Comparison of ENCODE assay signal across 7 mouse cellular contexts in genomic region chr4:136835621-136836386, GRCm38 (mm10). TPM values are rescaled to one million over a fixed set of nuclear protein-coding genes. Genes with fewer than 3 reads are reported as not detected.
DNase-seq lines count a peak whose midpoint lies in the region; ATAC-seq and TF ChIP-seq lines count a peak whose summit lies in the region.

Ephb2 (minus strand) TSS chr4:136835988.

- H3K27ac ChIP-seq in embryonic facial prominence, embryonic 13.5 days, result peak within 1 kb of the TSS; percentile 95
- peak within 1 kb of the TSS; percentile 85 for H3K27ac ChIP-seq in kidney, adult 2 months (ENCODE audit: insufficient read depth, low read depth, low read length)
- peak within 1 kb of the TSS; percentile 97 for H3K27ac ChIP-seq in limb, embryonic 10.5 days
- H3K27ac ChIP-seq in midbrain, embryonic 13.5 days, result peak within 1 kb of the TSS; percentile 99
- peak within 1 kb of the TSS; percentile 48; the same call in 1 of the 2 replicates for H3K27ac ChIP-seq in spleen, adult 2 months (ENCODE audit: insufficient read depth, low read length)

- peaks cover 50% of the 10 kb centered on the region for H3K4me1 ChIP-seq in embryonic facial prominence, embryonic 13.5 days
- H3K4me1 ChIP-seq in kidney, adult 2 months (ENCODE audit: control insufficient read depth, insufficient read depth, low read length), result no peaks in the 10 kb centered on the region; the same call in 1 of the 2 replicates
- peaks cover 73% of the 10 kb centered on the region for H3K4me1 ChIP-seq in limb, embryonic 10.5 days
- H3K4me1 ChIP-seq in midbrain, embryonic 13.5 days (replicated peaks), result peaks cover 78% of the 10 kb centered on the region
- H3K4me1 ChIP-seq in spleen, adult 2 months (ENCODE audit: control insufficient read depth, insufficient read depth, insufficient read length), result peaks cover 8% of the 10 kb centered on the region

- H3K9ac ChIP-seq in embryonic facial prominence, embryonic 13.5 days, result peak within 1 kb of the TSS; percentile 88
- peak within 1 kb of the TSS; percentile 97 for H3K9ac ChIP-seq in midbrain, embryonic 13.5 days (replicated peaks)

- H3K4me2 ChIP-seq in embryonic facial prominence, embryonic 13.5 days, result peak within 1 kb of the TSS; percentile 92
- peak within 1 kb of the TSS; percentile 96 for H3K4me2 ChIP-seq in midbrain, embryonic 13.5 days (replicated peaks)

- WGBS in embryonic facial prominence, embryonic 13.5 days, result 0% methylated on average over 74 of the region's 88 CpGs
- 1% methylated on average over 88 of the region's 88 CpGs for WGBS in kidney, adult 2 months
- under 1% methylated on average over 88 of the region's 88 CpGs for WGBS in limb, embryonic 10.5 days
- WGBS in midbrain, embryonic 13.5 days, result under 1% methylated on average over 70 of the region's 88 CpGs
- WGBS in spleen, adult 2 months, result under 1% methylated on average over 72 of the region's 88 CpGs

- TF ChIP-seq CTCF in kidney, adult 2 months (conservative IDR thresholded peaks at IDR 0.05; ENCODE audit: insufficient read depth, insufficient read length, low read depth, low read length), result no peak
- TF ChIP-seq CTCF in spleen, adult 2 months (IDR thresholded peaks at IDR 0.05; ENCODE audit: extremely low read depth, insufficient read depth, insufficient read length, insufficient replicate concordance), result no peak

- TF ChIP-seq POLR2A in kidney, adult 2 months (IDR thresholded peaks at IDR 0.05; ENCODE audit: low read depth, low read length), result no peak
- no peak for TF ChIP-seq POLR2A in spleen, adult 2 months (IDR thresholded peaks at IDR 0.05; ENCODE audit: low read depth, low read length)

- ATAC-seq in embryonic facial prominence, embryonic 13.5 days (ENCODE audit: insufficient number of reproducible peaks, insufficient read depth, low FRiP score, low TSS enrichment, low read depth), result peak; percentile 67
- peak; percentile 79 for ATAC-seq in midbrain, embryonic 13.5 days

- no peaks in the 10 kb centered on the region for H3K9me3 ChIP-seq in embryonic facial prominence, embryonic 13.5 days
- no peaks in the 10 kb centered on the region for H3K9me3 ChIP-seq in limb, embryonic 10.5 days (replicated peaks)
- H3K9me3 ChIP-seq in midbrain, embryonic 13.5 days, result no peaks in the 10 kb centered on the region

- no peaks in the 10 kb centered on the region for H3K36me3 ChIP-seq in embryonic facial prominence, embryonic 13.5 days
- H3K36me3 ChIP-seq in kidney, adult 2 months (ENCODE audit: control insufficient read depth, insufficient read depth, low read length), result no peaks in the 10 kb centered on the region
- H3K36me3 ChIP-seq in limb, embryonic 10.5 days, result no peaks in the 10 kb centered on the region
- H3K36me3 ChIP-seq in midbrain, embryonic 13.5 days, result no peaks in the 10 kb centered on the region
- no peaks in the 10 kb centered on the region for H3K36me3 ChIP-seq in spleen, adult 2 months (ENCODE audit: control insufficient read depth, insufficient read depth, low read length)

- H3K4me3 ChIP-seq in embryonic facial prominence, embryonic 13.5 days, result peak within 1 kb of the TSS; percentile 86
- peak within 1 kb of the TSS; percentile 54 for H3K4me3 ChIP-seq in kidney, adult 2 months (ENCODE audit: insufficient read depth, low read depth, low read length)
- peak within 1 kb of the TSS; percentile 80 for H3K4me3 ChIP-seq in limb, embryonic 10.5 days
- peak within 1 kb of the TSS; percentile 99 for H3K4me3 ChIP-seq in midbrain, embryonic 13.5 days (replicated peaks)
- H3K4me3 ChIP-seq in spleen, adult 2 months (ENCODE audit: extremely low read depth, insufficient read depth, insufficient read length), result peak within 1 kb of the TSS; percentile 45; the same call in 1 of the 2 replicates

- DNase-seq in adrenal gland, postnatal 4 days (ENCODE audit: low spot score in 2 of 2), result peak; percentile 42 to 55
- peak; percentile 25 for DNase-seq in heart, adult 8-10 months (ENCODE audit: low spot score)
- peak; percentile 61 for DNase-seq in kidney, adult 2 months
- DNase-seq in limb, embryonic 10.5 days (ENCODE audit: low spot score), result peak; percentile 88
- DNase-seq in spleen, adult 2 months (ENCODE audit: low read depth in 1 of 2, low spot score in 2 of 2), result peak; percentile 20 to 28

- H3K27me3 ChIP-seq in embryonic facial prominence, embryonic 13.5 days, result peaks cover 12% of the 10 kb centered on the region
- no peaks in the 10 kb centered on the region for H3K27me3 ChIP-seq in kidney, adult 2 months (replicated peaks; ENCODE audit: control insufficient read depth, insufficient read depth, low read length)
- H3K27me3 ChIP-seq in limb, embryonic 10.5 days (ENCODE audit: low read depth, poor library complexity, severe bottlenecking), result peaks cover 66% of the 10 kb centered on the region
- 0 out of 2 replicates have a peak, but pooled peaks cover 6% of the 10 kb centered on the region for H3K27me3 ChIP-seq in midbrain, embryonic 13.5 days
- H3K27me3 ChIP-seq in spleen, adult 2 months (ENCODE audit: control insufficient read depth, insufficient read depth, low read length), result peaks cover 22% of the 10 kb centered on the region

RNA-seq across cellular contexts. Expression of gene Ephb2, which starts in this region (rescaled TPM):
- total RNA-seq in adrenal gland, postnatal 4 days (2021), result 10 to 100 TPM; 16.9 to 21.2 TPM
- 7.9 and 13.3 TPM in 2 replicates for polyA plus RNA-seq in embryonic facial prominence, embryonic 13.5 days (2015; fragmentation: Nextera tagmentation; extraction: Ambion mirVana)
- under 1 TPM; 0.44 to 0.86 (median 0.45) TPM for total RNA-seq in heart, adult 8-10 months (2022)
- polyA plus RNA-seq in kidney, adult 2 months (2012; rRNA removed), result 10.4 and 19.3 TPM in 2 replicates
- 9.6 and 10.8 TPM in 2 replicates for polyA plus RNA-seq in limb, embryonic 10.5 days (2016; fragmentation: Nextera tagmentation; extraction: Ambion mirVana)
- polyA plus RNA-seq in midbrain, embryonic 13.5 days (2015; fragmentation: Nextera tagmentation; extraction: Ambion mirVana), result 20.3 and 25.0 TPM in 2 replicates
- polyA plus RNA-seq in spleen, adult 2 months (2012; rRNA removed), result 2.7 and 6.1 TPM in 2 replicates

Comparison
In these comparisons a context has a peak if more than half of its experiments do, and no peak if none do; other contexts are left out.
1. Peak in every context shown above with its lines: DNase-seq, ATAC-seq, H3K4me3 ChIP-seq and H3K27ac ChIP-seq.
2. RNA of gene Ephb2 (total RNA-seq): 16.9 to 21.2 TPM in adrenal gland, postnatal 4 days; 0.44 to 0.86 TPM in heart, adult 8-10 months; every median in the first group is over 4 times any median in the second.
3. Peak in DNase-seq in heart, adult 8-10 months; RNA of the gene not detected or under 1 TPM.
4. DNase-seq: peak in every context shown above with its lines; median percentile 88 in limb, embryonic 10.5 days; 61 in kidney, adult 2 months; 48 in adrenal gland, postnatal 4 days; 25 in heart, adult 8-10 months; 24 in spleen, adult 2 months.
5. H3K27ac ChIP-seq: peak in every context shown above with its lines; median percentile 99 in midbrain, embryonic 13.5 days; 97 in limb, embryonic 10.5 days; 95 in embryonic facial prominence, embryonic 13.5 days; 85 in kidney, adult 2 months; 48 in spleen, adult 2 months.
6. H3K4me3 ChIP-seq: peak in every context shown above with its lines; median percentile 99 in midbrain, embryonic 13.5 days; 86 in embryonic facial prominence, embryonic 13.5 days; 80 in limb, embryonic 10.5 days; 54 in kidney, adult 2 months; 45 in spleen, adult 2 months.